Mouse (Mus musculus) lung, embryonic 14.5 days (tissue): ENCODE data around the gene Gm49387. TPM values are rescaled to one million over a fixed set of nuclear protein-coding genes. Genes with fewer than 3 reads are reported as not detected.

Experiments used
- ATAC-seq: fragments of 200-750 bp; cut with Nextera tagmentation; 2 replicates; pipeline ENCODE4 v1.8.0; 2017; ENCODE audit warnings: mild to moderate bottlenecking, moderate TSS enrichment, moderate library complexity; ENCODE audit not compliant: insufficient read depth
- DNase-seq: peaks from one replicate; pipeline ENCODE4 v3.0.0-alpha.2; 2015
- H3K27ac ChIP-seq: fragments of 300-500 bp; sonication (generic); 2 replicates; pipeline ENCODE4 v1.5.1; 2014; ENCODE audit warnings: low read depth, mild to moderate bottlenecking, moderate library complexity
- H3K27me3 ChIP-seq: fragments of 300-500 bp; sonication (generic); 2 replicates; pipeline ENCODE4 v1.6.1; 2014; ENCODE audit warnings: low read length, control low read depth; ENCODE audit not compliant: insufficient read depth
- H3K36me3 ChIP-seq: fragments of 300-500 bp; sonication (generic); 2 replicates; pipeline ENCODE4 v1.6.1; 2014; ENCODE audit warnings: control low read depth; ENCODE audit not compliant: insufficient read depth
- H3K4me1 ChIP-seq: fragments of 300-500 bp; sonication (generic); 2 replicates; pipeline ENCODE4 v1.6.1; 2014; ENCODE audit warnings: antibody characterized with exemption, control low read depth; ENCODE audit not compliant: insufficient read depth
- H3K4me2 ChIP-seq: fragments of 300-500 bp; sonication (generic); 2 replicates; pipeline ENCODE4 v1.6.1; 2014; ENCODE audit warnings: mild to moderate bottlenecking
- H3K4me3 ChIP-seq: fragments of 300-500 bp; sonication (generic); 2 replicates; pipeline ENCODE4 v1.5.1; 2014; ENCODE audit warnings: low read depth, low read length
- H3K9ac ChIP-seq: fragments of 300-500 bp; sonication (generic); 2 replicates; pipeline ENCODE4 v1.6.1; 2014
- H3K9me3 ChIP-seq: fragments of 300-500 bp; sonication (generic); 2 replicates; pipeline ENCODE4 v1.6.1; 2016; ENCODE audit warnings: low read depth, low read length, control low read depth
- CTCF ChIP-seq: IDR thresholded peaks from 2 replicates; pipeline ENCODE4 v1.5.1; 2016; ENCODE audit warnings: antibody characterized with exemption, low read depth
- WGBS: fragments of 180-500 bp; shearing (Covaris S2); extraction: QIAGEN DNeasy Blood & Tissue Kit; methylation state at CpG from one replicate; pipeline ENCODE4 v1.1.7; 2014; 5-methylcytosine and 5-hydroxymethylcytosine counted together
- polyA plus RNA-seq: library from polyadenylated mRNA; unstranded; fragments of >200 nt; fragmentation: Nextera tagmentation; extraction: Ambion mirVana; gene quantifications from 2 replicates; pipeline ENCODE4 v1.2.1, GENCODE M21; 2014

Gm49387 gene
- polyA plus RNA-seq, 1 experiment from 2014 or later = 0.18 TPM

GRCm38 (mm10) chr14:31645920-31646319, 5.2 kb upstream of the Gm49387 start:
- Histone ChIP-seq H3K4me1 (peaks cover 6% of the 10 kb centered on the region), H3K27me3 (no peaks in the 10 kb centered on the region), H3K9me3 (no peaks in the 10 kb centered on the region), H3K4me2 (no peak overlapping the region), H3K36me3 (no peaks in the 10 kb centered on the region), H3K4me3 (no peak overlapping the region), H3K27ac (no peak overlapping the region), H3K9ac (no peak overlapping the region)
- ATAC-seq (no peak), DNase-seq (no peak)
- WGBS = 84% methylated on average over 7 of the region's 7 CpGs
- TF ChIP-seq CTCF = no peak

GRCm38 (mm10) chr14:31644931-31645547, 4.4 kb upstream of the Gm49387 start:
- H3K9ac ChIP-seq = no peak overlapping the region
- no peaks in the 10 kb centered on the region for H3K27me3 ChIP-seq
- DNase-seq (peak; percentile 63), ATAC-seq (no peak)
- H3K4me2 ChIP-seq = no peak overlapping the region
- H3K36me3 ChIP-seq = no peaks in the 10 kb centered on the region
- no peak overlapping the region for H3K4me3 ChIP-seq
- H3K4me1 ChIP-seq = peaks cover 6% of the 10 kb centered on the region
- WGBS = 59% methylated on average over 3 of the region's 3 CpGs
- no peaks in the 10 kb centered on the region for H3K9me3 ChIP-seq
- TF ChIP-seq CTCF = peak; percentile 52; the same call in 1 of the 2 replicates
- no peak overlapping the region for H3K27ac ChIP-seq

- TF ChIP-seq CTCF = no peak
- ATAC-seq (no peak), DNase-seq (no peak)
- WGBS = 81% methylated on average over 5 of the region's 5 CpGs
- H3K4me1 ChIP-seq = peaks cover 6% of the 10 kb centered on the region
- H3K9me3 ChIP-seq = no peaks in the 10 kb centered on the region
- no peak overlapping the region for H3K4me2 ChIP-seq
- no peak overlapping the region for H3K9ac ChIP-seq
- H3K27ac ChIP-seq = no peak overlapping the region
- H3K36me3 ChIP-seq = no peaks in the 10 kb centered on the region
- no peaks in the 10 kb centered on the region for H3K27me3 ChIP-seq
- no peak overlapping the region for H3K4me3 ChIP-seq
Measured at GRCm38 (mm10) chr14:31644183-31644830, 3.6 kb upstream of the Gm49387 start.

GRCm38 (mm10) chr14:31641506-31642155, 953 bp upstream of the Gm49387 start:
- 61% methylated on average over 9 of the region's 9 CpGs for WGBS
- no peak for TF ChIP-seq CTCF

DNA sequence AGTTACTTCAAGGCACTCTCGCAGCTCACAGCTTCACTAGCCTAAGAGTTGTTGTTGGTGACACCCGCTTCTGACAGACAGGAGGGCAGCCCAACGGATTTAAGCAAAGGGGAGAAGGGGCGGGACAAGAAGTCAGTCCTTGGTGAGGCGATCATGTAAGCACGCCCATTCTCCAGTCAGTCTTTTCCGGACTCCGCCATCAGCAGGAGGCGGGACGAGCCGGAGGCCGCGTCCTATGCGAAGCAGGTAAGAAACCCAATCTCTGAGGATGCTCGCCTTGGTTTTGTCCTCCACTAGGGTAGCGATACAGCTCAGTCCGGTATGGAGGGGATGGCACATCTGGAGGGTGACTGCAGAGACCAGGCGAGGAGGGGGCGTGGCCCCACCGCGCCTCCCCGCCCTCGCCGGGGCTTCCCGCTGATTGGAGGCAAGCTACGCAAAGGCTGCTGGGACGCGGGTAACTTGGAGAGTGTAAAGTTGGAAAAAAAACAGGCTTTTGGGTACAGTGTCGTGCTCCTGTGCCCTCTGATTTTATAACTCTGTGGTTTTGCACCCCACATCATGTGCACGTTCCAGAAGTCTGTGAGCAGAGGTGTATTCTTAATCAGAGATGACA, 320 bp upstream of the Gm49387 start, which contains the start of the genes Btd and Hacl1:
Gene Btd (plus strand): TSS at position 139 of the 616 bp plus-strand sequence.
Gene Hacl1 (minus strand): TSS at position 397 of the 616 bp plus-strand sequence.
- peak; percentile 20; the same call in 1 of the 2 replicates for TF ChIP-seq CTCF
- ATAC-seq (peak; percentile 99), DNase-seq (peak; percentile 93)
- Histone ChIP-seq H3K27ac (peak within 1 kb of the TSS; percentile 75), H3K4me1 (peaks cover 6% of the 10 kb centered on the region), H3K9me3 (no peaks in the 10 kb centered on the region), H3K36me3 (no peaks in the 10 kb centered on the region), H3K27me3 (no peaks in the 10 kb centered on the region), H3K4me2 (peak within 1 kb of the TSS; percentile 82), H3K4me3 (peak within 1 kb of the TSS; percentile 60), H3K9ac (peak within 1 kb of the TSS; percentile 63)
- 0% methylated on average over 30 of the region's 30 CpGs for WGBS

More at GRCm38 (mm10) chr14:31641506-31642155, 953 bp upstream of the Gm49387 start:
- ATAC-seq (no peak), DNase-seq (no peak)
- H3K4me3 ChIP-seq = peak overlapping the region; percentile 60
- peak overlapping the region; percentile 63 for H3K9ac ChIP-seq
- no peaks in the 10 kb centered on the region for H3K9me3 ChIP-seq
- no peaks in the 10 kb centered on the region for H3K36me3 ChIP-seq
- H3K27ac ChIP-seq = 0 out of 2 replicates have a peak overlapping the region, but pooled peaks have one; percentile 75
- H3K4me2 ChIP-seq = peak overlapping the region; percentile 82
- H3K4me1 ChIP-seq = peaks cover 6% of the 10 kb centered on the region
- no peaks in the 10 kb centered on the region for H3K27me3 ChIP-seq

- Histone ChIP-seq H3K9ac (no peak overlapping the region), H3K36me3 (no peaks in the 10 kb centered on the region), H3K27ac (no peak overlapping the region), H3K9me3 (no peaks in the 10 kb centered on the region), H3K4me2 (no peak overlapping the region), H3K4me1 (no peaks in the 10 kb centered on the region), H3K4me3 (no peak overlapping the region), H3K27me3 (no peaks in the 10 kb centered on the region)
- TF ChIP-seq CTCF = no peak
- ATAC-seq = no peak
- 79% methylated on average over 7 of the region's 7 CpGs for WGBS
- no peak for DNase-seq
Measured at GRCm38 (mm10) chr14:31630677-31631076, 10.0 kb downstream of the Gm49387 start.
